Mouse (Mus musculus): ENCODE data around the gene Adam12.

DNA sequence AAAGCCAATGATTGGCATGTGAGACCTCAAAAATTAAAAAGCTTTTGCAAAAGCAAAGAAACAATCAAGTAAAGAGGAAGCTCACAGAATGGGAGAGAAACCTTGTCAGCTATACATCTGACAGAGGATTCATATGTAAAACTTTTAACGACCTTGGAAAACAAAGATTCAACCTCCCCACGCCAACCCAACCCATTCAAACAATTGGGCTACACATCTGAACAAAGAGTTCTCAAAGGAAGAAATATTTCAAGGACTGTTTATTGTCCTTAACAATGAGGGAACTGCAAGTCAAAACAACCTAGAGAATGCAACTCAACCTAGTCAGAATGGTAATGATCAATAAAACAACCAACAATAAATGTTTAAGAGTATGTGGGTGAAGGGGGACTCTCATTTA lies 284.6 kb downstream of the Adam12 start:
- TF ChIP-seq CTCF (IDR thresholded peaks at IDR 0.05; ENCODE audit: low read depth) (no peak), EP300 (optimal IDR thresholded peaks at IDR 0.05) (no peak)

Measured in stomach, postnatal 0 days (tissue).